Mouse (Mus musculus) heart, embryonic 10.5 days (tissue): Measurements from ENCODE around the gene Slc16a6. TPM values are rescaled to one million over a fixed set of nuclear protein-coding genes. Genes with fewer than 3 reads are reported as not detected.
"Not testable (repeated sequence)": the region's sequence is repeated elsewhere in the genome, so short reads cannot be mapped to it uniquely, and the experiment has no call there.

Source experiments
- DNase-seq: peaks from one replicate; pipeline ENCODE4 v3.0.0-alpha.2; 2017; ENCODE audit warnings: low spot score
- H3K27ac ChIP-seq: fragments of 300-500 bp; sonication (generic); 2 replicates; pipeline ENCODE4 v1.5.1; 2016; ENCODE audit warnings: mild to moderate bottlenecking
- H3K27me3 ChIP-seq: fragments of 300-500 bp; sonication (generic); 2 replicates; pipeline ENCODE4 v1.6.1; 2016; ENCODE audit warnings: mild to moderate bottlenecking; ENCODE audit not compliant: poor library complexity, insufficient read depth, severe bottlenecking
- H3K36me3 ChIP-seq: fragments of 300-500 bp; sonication (generic); 2 replicates; pipeline ENCODE4 v1.6.1; 2016; ENCODE audit warnings: mild to moderate bottlenecking, moderate library complexity
- H3K4me1 ChIP-seq: fragments of 300-500 bp; sonication (generic); 2 replicates; pipeline ENCODE4 v1.6.1; 2016; ENCODE audit warnings: mild to moderate bottlenecking
- H3K4me3 ChIP-seq: fragments of 300-500 bp; sonication (generic); 2 replicates; pipeline ENCODE4 v1.5.1; 2016; ENCODE audit warnings: mild to moderate bottlenecking, moderate library complexity
- H3K9me3 ChIP-seq: fragments of 300-500 bp; sonication (generic); 2 replicates; pipeline ENCODE4 v1.6.1; 2016; ENCODE audit warnings: mild to moderate bottlenecking, moderate library complexity
- WGBS: fragments of 180-500 bp; shearing (Covaris S2); methylation state at CpG from one replicate; pipeline ENCODE4 v1.1.7; 2016; 5-methylcytosine and 5-hydroxymethylcytosine counted together
- polyA plus RNA-seq: library from polyadenylated mRNA; unstranded; fragments of >200 nt; fragmentation: Nextera tagmentation; extraction: Ambion mirVana; gene quantifications from 2 replicates; pipeline ENCODE4 v1.2.1, GENCODE M21; 2016

Gene Slc16a6
- polyA plus RNA-seq, 1 experiment from 2014 or later = 12.7 TPM

DNA sequence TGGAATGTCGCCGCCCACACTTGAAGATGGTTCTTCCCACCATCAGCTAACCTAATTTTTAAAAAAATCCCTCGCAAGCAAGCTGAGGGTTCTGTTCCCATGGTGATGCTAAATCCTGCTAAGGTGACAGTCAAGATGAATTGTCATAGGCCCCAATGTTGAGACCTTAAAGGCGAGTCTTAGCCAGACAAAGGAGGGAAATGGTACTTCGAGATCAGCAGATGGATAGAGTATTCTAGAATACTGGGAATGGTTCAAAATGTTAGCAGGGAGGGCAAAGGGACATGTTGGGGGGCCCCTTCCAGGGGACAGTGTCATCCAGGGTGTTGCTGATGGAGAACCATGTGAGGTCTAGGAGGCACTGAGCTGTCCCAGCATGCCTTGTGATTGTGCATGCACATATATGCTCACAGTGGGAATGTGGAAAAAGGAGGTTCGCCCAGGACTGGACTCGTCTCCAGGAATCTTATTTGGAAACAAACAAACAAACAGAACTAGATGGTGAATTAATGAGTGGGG is 23.1 kb upstream of the Slc16a6 start:
- 0 out of 2 replicates have a peak, but pooled peaks cover 4% of the 10 kb centered on the region for H3K27me3 ChIP-seq
- H3K9me3 ChIP-seq = no peaks in the 10 kb centered on the region
- peaks cover 32% of the 10 kb centered on the region for H3K4me1 ChIP-seq
- 82% methylated on average over 7 of the region's 7 CpGs for WGBS
- DNase-seq = no peak
- no peak overlapping the region for H3K27ac ChIP-seq
- H3K36me3 ChIP-seq = no peaks in the 10 kb centered on the region
- H3K4me3 ChIP-seq = no peak overlapping the region

DNA sequence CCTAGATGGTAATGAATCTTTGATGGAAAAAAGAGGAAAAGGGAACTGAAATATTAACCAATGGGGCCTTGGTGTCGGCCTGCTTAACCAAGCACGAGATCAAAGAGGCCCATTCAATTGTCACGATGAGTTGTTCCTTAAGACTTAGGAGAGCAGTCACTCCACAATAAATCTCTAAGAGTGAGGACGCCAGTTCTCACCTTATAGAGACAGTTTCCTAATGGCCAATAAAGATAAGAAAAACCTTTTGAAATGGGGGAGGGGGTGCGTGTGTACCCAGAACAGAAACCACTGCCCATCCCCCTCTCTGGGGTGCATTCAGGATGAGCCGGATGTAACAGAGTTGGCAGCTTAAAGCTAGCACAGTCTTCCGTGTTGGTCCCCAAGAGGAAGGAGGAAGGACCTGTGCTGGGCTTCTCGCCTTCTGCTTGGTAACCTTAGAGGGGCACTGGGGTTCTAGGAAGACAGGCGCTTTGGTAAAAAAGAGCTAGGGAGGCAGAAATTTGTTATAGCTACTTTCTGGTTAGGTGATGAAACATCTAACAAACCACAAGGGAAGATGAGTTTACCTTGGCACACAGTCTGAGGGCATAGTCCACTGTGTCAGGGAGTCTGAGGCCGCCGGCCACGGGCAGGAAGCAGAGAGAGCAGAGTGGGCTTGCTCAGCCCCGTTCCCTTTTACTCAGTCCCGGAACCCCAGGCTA is 22.5 kb upstream of the Slc16a6 start:
- peaks cover 32% of the 10 kb centered on the region for H3K4me1 ChIP-seq
- H3K4me3 ChIP-seq = 0 out of 2 replicates have a peak overlapping the region, but pooled peaks have one; percentile 29
- no peaks in the 10 kb centered on the region for H3K9me3 ChIP-seq
- no peak for DNase-seq
- peak overlapping the region; percentile 74; the same call in 1 of the 2 replicates for H3K27ac ChIP-seq
- H3K27me3 ChIP-seq = peaks cover 8% of the 10 kb centered on the region; the same call in 1 of the 2 replicates
- WGBS = 59% methylated on average over 14 of the region's 14 CpGs
- H3K36me3 ChIP-seq = no peaks in the 10 kb centered on the region

DNA sequence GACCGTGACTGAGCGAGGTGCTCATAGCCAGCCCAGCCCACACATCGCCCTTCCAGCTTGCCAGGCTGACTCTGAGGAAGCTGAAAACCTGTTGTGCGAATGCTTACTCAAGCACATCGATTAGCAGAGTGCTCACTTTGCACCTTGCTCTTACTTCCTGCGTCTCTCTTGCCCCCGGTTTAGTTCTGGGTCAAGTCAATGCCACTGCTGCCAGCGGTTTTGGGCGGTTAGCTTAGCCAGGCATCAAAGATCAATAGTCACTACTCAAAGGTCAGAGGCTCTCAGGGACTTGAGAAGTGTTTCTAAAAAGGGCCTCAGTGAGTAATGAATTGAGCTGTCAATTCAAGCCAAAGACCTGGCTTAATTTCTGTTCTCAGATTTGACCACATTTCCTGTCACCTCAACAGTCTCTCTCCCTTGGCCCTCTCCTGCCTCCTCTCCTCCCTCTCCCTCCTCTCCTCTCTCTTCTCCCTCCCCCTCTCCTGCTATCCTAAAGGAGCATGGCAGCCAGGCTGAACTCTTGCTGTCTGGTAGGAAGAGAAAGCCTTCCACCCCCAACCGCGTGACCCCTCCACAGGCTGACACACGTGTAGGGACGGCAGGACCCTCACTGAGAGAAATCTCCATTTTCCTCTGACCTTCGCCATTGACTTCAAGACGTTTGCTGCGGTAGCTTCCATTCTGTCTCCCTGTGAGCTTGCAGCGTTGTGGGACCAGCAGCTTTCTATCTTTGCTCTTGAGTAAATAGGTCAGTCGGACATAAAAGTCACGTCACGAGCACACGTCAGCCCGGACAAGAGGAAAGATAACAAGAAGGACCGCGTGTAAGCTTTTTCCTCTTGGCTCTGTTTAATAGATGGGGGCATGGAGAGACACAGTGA is 21.7 kb upstream of the Slc16a6 start:
- Histone ChIP-seq H3K27ac (peak overlapping the region; percentile 74), H3K27me3 (peaks cover 8% of the 10 kb centered on the region; the same call in 1 of the 2 replicates), H3K4me3 (peak overlapping the region; percentile 29), H3K4me1 (peaks cover 32% of the 10 kb centered on the region), H3K36me3 (no peaks in the 10 kb centered on the region), H3K9me3 (no peaks in the 10 kb centered on the region)
- DNase-seq = no peak
- WGBS = 46% methylated on average over 24 of the region's 24 CpGs

DNA sequence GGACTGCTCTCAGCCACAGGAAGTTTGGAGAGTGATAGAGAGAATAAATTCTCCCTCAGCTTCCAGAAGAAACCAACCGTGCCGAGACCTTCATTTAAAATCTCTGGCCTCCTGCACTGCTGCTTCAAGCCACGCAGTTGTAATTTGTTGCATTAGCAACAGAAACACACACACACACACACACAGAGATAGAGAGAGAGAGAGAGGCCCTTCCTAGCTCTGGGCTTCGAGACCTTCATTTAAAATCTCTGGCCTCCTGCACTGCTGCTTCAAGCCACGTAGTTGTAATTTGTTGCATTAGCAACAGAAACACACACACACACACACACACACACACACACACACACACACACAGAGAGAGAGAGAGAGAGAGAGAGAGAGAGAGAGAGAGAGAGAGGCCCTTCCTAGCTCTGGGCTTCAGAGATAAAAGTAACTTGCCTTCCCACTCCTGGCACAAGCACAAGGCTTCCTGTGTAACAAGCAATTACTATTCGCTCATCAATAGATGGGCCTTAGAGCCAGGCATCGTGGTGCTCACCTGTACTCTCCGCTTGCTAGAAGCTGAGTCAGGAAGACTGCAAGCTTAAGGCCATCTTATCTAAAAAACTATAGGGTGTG is 19.6 kb upstream of the Slc16a6 start:
- 63% methylated on average over 8 of the region's 8 CpGs for WGBS
- not testable (repeated sequence) for H3K27me3 ChIP-seq, H3K9me3 ChIP-seq, H3K4me3 ChIP-seq, DNase-seq, H3K27ac ChIP-seq, H3K36me3 ChIP-seq
- peaks cover 28% of the 10 kb centered on the region for H3K4me1 ChIP-seq

DNA sequence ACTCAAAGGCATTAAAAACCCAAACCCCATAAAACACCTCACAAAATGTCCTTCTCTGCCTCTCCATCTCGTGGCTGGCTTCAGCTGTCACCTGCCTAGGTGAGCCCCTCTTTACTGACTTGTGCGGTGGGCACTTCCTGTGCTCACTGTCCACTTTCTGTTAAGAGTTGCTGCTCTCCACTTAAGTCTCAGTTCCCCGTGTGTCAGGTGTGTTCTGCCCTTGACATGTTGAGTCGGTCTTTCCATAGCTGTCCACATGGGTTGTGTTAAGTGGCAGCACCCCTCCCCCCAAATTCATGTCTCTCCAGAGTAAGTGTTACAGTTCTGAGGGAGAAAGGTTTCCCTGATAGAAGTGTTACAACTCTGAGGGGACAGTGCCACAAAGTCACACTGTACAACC is 18.4 kb upstream of the Slc16a6 start:
- WGBS = 75% methylated on average over 4 of the region's 4 CpGs
- H3K9me3 ChIP-seq = no peaks in the 10 kb centered on the region
- peaks cover 4% of the 10 kb centered on the region; the same call in 1 of the 2 replicates for H3K27me3 ChIP-seq
- no peak overlapping the region for H3K27ac ChIP-seq
- H3K36me3 ChIP-seq = no peaks in the 10 kb centered on the region
- no peak for DNase-seq
- H3K4me3 ChIP-seq = no peak overlapping the region
- peaks cover 28% of the 10 kb centered on the region for H3K4me1 ChIP-seq

DNA sequence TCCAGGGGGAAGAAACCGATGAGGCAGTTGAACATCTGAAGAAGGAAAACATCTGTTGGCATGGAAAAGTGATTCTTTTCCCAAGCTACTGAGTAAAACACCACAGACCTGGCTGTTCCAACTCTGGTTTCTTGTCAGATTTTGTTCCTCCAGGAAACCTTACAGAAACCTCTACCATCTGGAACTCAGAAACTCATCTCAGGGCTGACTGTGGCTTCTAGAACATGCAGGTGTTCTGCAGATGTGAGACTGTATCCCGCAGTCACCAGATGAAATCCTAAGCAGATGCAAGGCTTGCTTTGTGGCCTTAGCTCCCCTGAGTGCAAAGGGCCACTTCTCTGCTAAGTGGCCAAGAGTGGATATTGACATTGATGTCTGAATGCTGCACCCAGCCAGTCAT is 16.4 kb upstream of the Slc16a6 start:
- no peak for DNase-seq
- no peak overlapping the region for H3K4me3 ChIP-seq
- H3K27ac ChIP-seq = no peak overlapping the region
- H3K9me3 ChIP-seq = no peaks in the 10 kb centered on the region
- WGBS = 85% methylated on average over 2 of the region's 2 CpGs
- H3K4me1 ChIP-seq = peaks cover 9% of the 10 kb centered on the region
- H3K27me3 ChIP-seq = peaks cover 4% of the 10 kb centered on the region; the same call in 1 of the 2 replicates
- H3K36me3 ChIP-seq = no peaks in the 10 kb centered on the region

DNA sequence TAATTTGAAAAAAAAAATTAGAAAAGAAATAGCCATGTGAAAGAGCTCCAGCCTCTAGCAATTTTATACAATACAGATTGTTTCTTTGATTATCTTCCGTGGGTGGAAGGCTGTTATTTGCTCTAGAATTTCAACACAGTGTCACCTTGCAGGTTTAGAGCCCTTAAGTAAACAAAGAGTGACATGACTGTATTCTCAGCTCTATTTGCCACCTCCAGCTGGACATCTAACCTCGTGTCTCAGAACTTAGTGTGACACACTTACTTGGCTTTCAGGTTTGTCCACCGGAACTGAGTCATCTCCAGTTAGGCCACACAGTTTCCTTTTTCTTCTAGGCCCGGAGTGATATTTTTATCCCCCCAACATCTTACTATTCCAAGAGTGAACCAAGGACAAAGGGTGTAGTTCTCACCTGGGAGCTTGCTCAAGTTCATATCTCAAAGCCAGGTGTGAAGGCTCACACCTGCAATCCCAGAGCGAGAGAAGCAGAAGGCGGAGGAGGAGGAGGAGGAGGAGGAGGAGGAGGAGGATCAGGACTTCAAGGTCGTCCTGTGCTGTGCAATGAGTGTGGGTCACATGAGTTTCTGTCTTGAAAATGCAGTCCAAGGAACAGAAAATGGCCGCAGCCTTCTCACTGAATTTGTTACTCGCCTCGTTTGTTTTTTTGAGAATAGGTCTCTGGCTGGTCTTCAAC is 14.7 kb upstream of the Slc16a6 start:
- Histone ChIP-seq H3K27me3 (peaks cover 4% of the 10 kb centered on the region; the same call in 1 of the 2 replicates), H3K27ac (no peak overlapping the region), H3K4me1 (peaks cover 5% of the 10 kb centered on the region; the same call in 1 of the 2 replicates), H3K9me3 (no peaks in the 10 kb centered on the region), H3K36me3 (no peaks in the 10 kb centered on the region), H3K4me3 (no peak overlapping the region)
- 77% methylated on average over 10 of the region's 10 CpGs for WGBS
- DNase-seq = no peak

DNA sequence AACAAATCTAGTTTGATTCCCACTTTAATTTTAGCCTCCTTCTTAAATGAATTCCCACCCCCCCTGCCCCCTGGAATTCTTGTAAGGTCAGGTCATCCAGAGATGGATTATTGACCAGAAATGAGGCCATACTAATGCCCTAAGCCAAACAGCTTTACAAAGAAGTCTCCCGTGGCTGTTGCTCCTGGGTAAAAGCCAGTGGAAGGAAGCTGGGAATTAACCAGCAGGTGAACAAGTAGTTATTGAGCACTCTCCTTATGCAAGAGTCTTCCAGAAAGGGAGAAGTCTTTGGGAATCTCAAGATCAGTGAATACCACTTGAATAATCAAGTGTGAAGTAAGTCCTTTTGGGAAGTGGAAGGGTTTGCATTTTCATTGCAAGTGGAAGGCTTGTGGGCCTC is 13.7 kb upstream of the Slc16a6 start:
- Histone ChIP-seq H3K4me3 (no peak overlapping the region), H3K27me3 (peaks cover 4% of the 10 kb centered on the region; the same call in 1 of the 2 replicates), H3K36me3 (no peaks in the 10 kb centered on the region), H3K27ac (no peak overlapping the region), H3K4me1 (no peaks in the 10 kb centered on the region), H3K9me3 (no peaks in the 10 kb centered on the region)
- 68% methylated on average over 1 of the region's 1 CpGs for WGBS
- DNase-seq = no peak

DNA sequence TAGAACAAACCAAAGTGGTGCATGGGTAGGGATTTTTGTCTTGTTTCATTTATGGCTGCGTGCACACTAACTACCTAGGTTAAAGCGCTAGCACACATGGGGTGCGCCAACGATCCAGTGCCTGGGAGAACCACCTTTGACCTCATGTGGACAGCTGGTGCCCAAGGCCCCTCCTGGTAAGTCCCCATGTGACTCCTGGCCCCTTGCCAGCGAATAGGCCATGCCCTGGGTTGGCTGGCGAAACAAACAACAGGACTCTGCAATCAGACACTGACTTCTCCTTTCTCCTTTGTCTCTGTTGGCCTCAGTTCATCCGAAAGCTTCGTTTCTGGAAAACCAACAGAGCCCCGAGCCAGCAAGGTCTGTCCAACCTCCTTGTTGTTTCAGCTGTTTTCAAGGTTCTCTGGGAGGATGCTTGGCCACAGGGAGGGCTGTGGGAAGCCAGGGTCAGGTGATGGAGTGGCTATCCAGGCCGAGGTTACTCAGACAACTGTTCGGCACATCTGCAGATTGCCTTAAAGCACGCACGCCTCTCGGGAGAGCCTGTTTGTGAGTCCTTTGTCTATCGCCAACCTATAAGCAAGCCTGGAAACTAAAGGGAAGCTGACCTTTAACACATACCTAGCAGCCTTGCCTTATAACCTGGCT is 12.1 kb upstream of the Slc16a6 start:
- no peak for DNase-seq
- 83% methylated on average over 15 of the region's 15 CpGs for WGBS
- H3K4me3 ChIP-seq = no peak overlapping the region

DNA sequence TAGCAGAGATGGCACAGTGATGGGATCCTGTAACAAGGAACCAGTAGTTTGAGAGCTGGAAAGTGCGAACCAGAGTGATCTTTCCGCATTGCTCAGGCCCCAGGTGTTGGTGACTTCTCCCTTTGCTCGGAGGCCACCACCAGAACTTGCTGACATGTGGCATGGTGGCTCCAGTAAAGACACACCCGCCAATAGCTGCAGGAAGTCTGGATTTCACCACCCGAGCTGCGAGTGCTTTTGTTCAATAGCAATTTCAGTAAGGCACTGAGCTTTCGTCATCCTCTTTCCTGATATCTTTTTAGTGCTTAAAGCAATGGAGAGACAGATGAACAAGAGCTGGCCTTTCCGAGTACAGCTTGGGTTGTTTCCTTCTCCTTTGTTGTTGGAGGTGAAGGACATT is 7.0 kb upstream of the Slc16a6 start:
- H3K36me3 ChIP-seq = no peaks in the 10 kb centered on the region
- no peak overlapping the region for H3K27ac ChIP-seq
- H3K27me3 ChIP-seq = 0 out of 2 replicates have a peak, but pooled peaks cover 9% of the 10 kb centered on the region
- 64% methylated on average over 8 of the region's 8 CpGs for WGBS
- peaks cover 20% of the 10 kb centered on the region; the same call in 1 of the 2 replicates for H3K4me1 ChIP-seq
- DNase-seq = no peak
- H3K9me3 ChIP-seq = no peaks in the 10 kb centered on the region
- H3K4me3 ChIP-seq = no peak overlapping the region

More for the DNA sequence above, 12.1 kb upstream of the Slc16a6 start:
- no peak overlapping the region for H3K27ac ChIP-seq
- no peaks in the 10 kb centered on the region for H3K4me1 ChIP-seq
- H3K27me3 ChIP-seq = no peaks in the 10 kb centered on the region
- no peaks in the 10 kb centered on the region for H3K36me3 ChIP-seq
- H3K9me3 ChIP-seq = no peaks in the 10 kb centered on the region

DNA sequence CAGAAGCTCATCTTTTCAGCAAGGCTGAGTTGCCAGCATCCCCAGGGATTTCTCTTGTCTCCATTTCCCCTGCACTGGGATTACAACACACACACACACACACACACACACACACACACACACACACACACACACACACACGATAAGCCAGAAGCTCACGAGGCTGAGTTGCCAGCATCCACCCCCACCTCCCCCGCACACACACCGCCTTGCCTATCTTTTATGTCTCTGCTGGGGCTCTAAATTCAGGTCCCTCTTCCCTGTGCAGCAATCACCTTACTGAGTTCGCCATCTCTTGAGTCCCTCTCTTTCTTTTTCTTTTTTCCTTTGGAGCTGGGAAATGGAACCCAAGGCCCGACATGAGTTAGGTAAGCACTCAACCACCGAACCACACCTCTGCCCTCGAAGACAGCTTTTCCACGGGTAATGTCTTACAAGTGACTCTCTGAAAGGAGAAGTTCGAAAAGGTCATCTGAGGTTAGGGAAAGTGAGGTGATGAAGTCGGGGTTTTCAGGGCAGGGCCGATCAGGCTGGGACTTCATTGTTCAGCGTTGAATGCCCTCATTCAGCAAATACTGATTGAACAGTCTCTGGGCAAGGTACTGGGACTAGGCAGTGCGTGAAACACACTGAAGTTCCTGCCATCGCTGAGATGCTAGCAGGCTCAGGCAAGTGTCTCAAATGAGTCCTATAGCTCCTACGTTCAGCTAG is 6.3 kb upstream of the Slc16a6 start:
- Histone ChIP-seq H3K4me3 (no peak overlapping the region), H3K4me1 (peaks cover 20% of the 10 kb centered on the region; the same call in 1 of the 2 replicates), H3K27me3 (0 out of 2 replicates have a peak, but pooled peaks cover 9% of the 10 kb centered on the region), H3K27ac (no peak overlapping the region), H3K9me3 (no peaks in the 10 kb centered on the region), H3K36me3 (no peaks in the 10 kb centered on the region)
- WGBS = 71% methylated on average over 16 of the region's 16 CpGs
- no peak for DNase-seq
